Mouse (Mus musculus) midbrain, embryonic 12.5 days (tissue): ENCODE results near the gene Zcchc14. TPM values are rescaled to one million over a fixed set of nuclear protein-coding genes. Genes with fewer than 3 reads are reported as not detected.
A peak's percentile ranks its signal among the peaks of the same experiment; 100 is the strongest.
"Not testable (repeated sequence)": the region's sequence is repeated elsewhere in the genome, so short reads cannot be mapped to it uniquely, and the experiment has no call there.

Experiments
- ATAC-seq: fragments of 200-750 bp; cut with Nextera tagmentation; 2 replicates; pipeline ENCODE4 v1.8.0; 2017; ENCODE audit warnings: low read depth, moderate TSS enrichment, moderate library complexity; ENCODE audit not compliant: low FRiP score
- H3K27ac ChIP-seq: fragments of 300-500 bp; sonication (generic); replicated peaks from 2 replicates; pipeline ENCODE4 v1.5.1; 2016; ENCODE audit warnings: mild to moderate bottlenecking
- H3K27me3 ChIP-seq: fragments of 300-500 bp; sonication (generic); 2 replicates; pipeline ENCODE4 v1.6.1; 2016; ENCODE audit warnings: mild to moderate bottlenecking
- H3K36me3 ChIP-seq: fragments of 300-500 bp; sonication (generic); 2 replicates; pipeline ENCODE4 v1.6.1; 2016
- H3K4me1 ChIP-seq: fragments of 300-500 bp; sonication (generic); 2 replicates; pipeline ENCODE4 v1.6.1; 2016
- H3K4me2 ChIP-seq: fragments of 300-500 bp; sonication (generic); replicated peaks from 2 replicates; pipeline ENCODE4 v1.6.1; 2016; ENCODE audit warnings: mild to moderate bottlenecking, moderate library complexity
- H3K4me3 ChIP-seq: fragments of 300-500 bp; sonication (generic); 2 replicates; pipeline ENCODE4 v1.5.1; 2016; ENCODE audit warnings: mild to moderate bottlenecking
- H3K9ac ChIP-seq: fragments of 300-500 bp; sonication (generic); replicated peaks from 2 replicates; pipeline ENCODE4 v1.6.1; 2016; ENCODE audit warnings: mild to moderate bottlenecking, moderate library complexity
- H3K9me3 ChIP-seq: fragments of 300-500 bp; sonication (generic); 2 replicates; pipeline ENCODE4 v1.6.1; 2016; ENCODE audit warnings: mild to moderate bottlenecking
- WGBS: fragments of 180-500 bp; shearing (Covaris S2); methylation state at CpG from one replicate; pipeline ENCODE4 v1.1.7; 2016; 5-methylcytosine and 5-hydroxymethylcytosine counted together
- polyA plus RNA-seq: library from polyadenylated mRNA; unstranded; fragments of >200 nt; fragmentation: Nextera tagmentation; extraction: Ambion mirVana; gene quantifications from 2 replicates; pipeline ENCODE4 v1.2.1, GENCODE M21; 2016

The Zcchc14 gene
- polyA plus RNA-seq, 1 experiment from 2014 or later = 27.7 TPM

DNA sequence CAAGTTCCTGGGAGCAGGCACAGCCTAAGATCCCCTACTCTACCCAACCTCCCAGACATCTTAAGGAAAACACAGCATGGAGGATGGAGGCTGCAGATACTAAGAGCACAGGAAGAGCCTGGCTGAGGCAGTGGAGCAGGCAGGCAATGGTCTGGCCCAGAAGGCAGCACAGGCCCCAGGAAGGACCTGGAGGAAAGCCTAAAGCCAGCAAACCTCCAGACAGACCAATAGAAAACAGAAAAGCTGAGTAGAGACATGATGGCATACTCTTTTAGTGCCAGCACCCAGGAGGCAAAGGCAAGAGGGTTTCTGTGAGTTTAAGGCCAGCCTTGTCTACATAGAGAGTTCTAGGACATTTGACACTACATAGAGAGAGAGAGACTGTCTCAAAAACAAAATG lies 39.3 kb downstream of the Zcchc14 start:
- Histone ChIP-seq H3K9me3 (no peaks in the 10 kb centered on the region), H3K36me3 (peaks cover 64% of the 10 kb centered on the region), H3K4me3 (no peak overlapping the region), H3K27me3 (no peaks in the 10 kb centered on the region), H3K27ac (no peak overlapping the region), H3K4me2 (no peak overlapping the region), H3K4me1 (no peaks in the 10 kb centered on the region), H3K9ac (no peak overlapping the region)
- no peak for ATAC-seq

DNA sequence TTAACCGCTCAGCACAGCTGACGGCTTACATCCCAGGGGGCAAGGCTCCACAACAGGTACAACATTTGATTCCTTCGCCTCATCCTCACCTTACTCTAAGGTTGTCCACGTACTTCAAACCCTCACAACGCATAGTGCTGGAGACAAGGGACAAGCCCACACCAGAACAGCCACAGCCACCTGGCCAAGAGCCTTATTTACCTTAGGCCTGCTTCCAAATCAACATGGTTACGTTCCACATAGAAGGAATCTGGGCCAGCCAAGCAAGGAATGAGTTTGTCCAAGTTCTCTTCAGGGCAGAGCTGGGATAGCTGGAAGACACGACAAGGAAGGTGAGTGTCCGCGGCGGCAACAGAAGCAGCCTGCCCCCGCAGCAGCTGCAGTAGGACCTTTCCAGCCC lies 42.8 kb downstream of the Zcchc14 start:
- WGBS = 94% methylated on average over 11 of the region's 11 CpGs
- H3K36me3 ChIP-seq = peaks cover 65% of the 10 kb centered on the region

DNA sequence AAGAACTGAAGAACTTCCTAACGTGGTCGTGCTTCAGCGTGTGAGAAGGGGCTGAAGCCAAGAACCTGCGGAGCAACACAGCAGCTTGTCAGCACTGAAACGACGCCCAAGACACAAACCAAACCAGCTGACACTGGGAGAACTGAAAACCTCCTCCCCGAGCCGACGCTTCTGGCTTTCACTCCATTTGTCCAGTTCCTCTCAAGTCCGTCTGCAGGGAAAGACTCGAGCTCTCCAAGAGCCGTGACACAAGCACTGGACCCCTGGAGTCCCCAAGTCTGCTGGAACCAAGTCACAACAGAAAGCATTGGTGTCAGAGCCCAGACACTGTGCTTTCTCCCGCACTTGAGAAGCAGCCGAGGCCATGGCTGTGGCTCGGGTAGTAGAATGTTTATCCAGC lies 43.5 kb downstream of the Zcchc14 start:
- no peak overlapping the region for H3K9ac ChIP-seq
- H3K27me3 ChIP-seq = no peaks in the 10 kb centered on the region
- H3K4me2 ChIP-seq = no peak overlapping the region
- H3K9me3 ChIP-seq = no peaks in the 10 kb centered on the region
- peaks cover 72% of the 10 kb centered on the region for H3K36me3 ChIP-seq
- no peak overlapping the region for H3K4me3 ChIP-seq
- no peaks in the 10 kb centered on the region for H3K4me1 ChIP-seq
- ATAC-seq = no peak
- no peak overlapping the region for H3K27ac ChIP-seq
- WGBS = 92% methylated on average over 15 of the region's 15 CpGs

More for the DNA sequence above, 42.8 kb downstream of the Zcchc14 start:
- no peak overlapping the region for H3K4me2 ChIP-seq
- H3K27me3 ChIP-seq = no peaks in the 10 kb centered on the region
- no peak for ATAC-seq
- H3K27ac ChIP-seq = no peak overlapping the region
- no peak overlapping the region for H3K9ac ChIP-seq
- H3K4me1 ChIP-seq = no peaks in the 10 kb centered on the region
- no peaks in the 10 kb centered on the region for H3K9me3 ChIP-seq
- no peak overlapping the region for H3K4me3 ChIP-seq

DNA sequence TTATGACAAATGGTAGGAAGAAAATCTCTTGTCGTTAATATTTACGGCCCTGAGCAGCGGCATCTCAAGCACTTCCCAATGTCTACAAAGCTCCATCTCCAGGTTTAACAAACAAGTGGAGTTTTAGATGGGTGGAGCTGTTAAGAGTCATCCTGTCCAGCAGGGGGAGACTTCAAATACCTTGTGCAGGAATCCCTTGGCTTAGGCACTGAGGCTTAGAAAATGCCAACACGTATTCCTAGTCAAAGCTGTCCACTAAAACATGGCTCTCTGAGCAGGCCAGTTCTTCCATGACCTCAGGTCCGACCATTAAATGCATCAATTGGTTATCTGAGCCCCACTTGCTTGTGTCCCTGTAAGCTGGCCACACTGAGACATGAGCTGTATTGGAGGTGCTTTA lies 45.0 kb downstream of the Zcchc14 start:
- H3K9ac ChIP-seq = no peak overlapping the region
- H3K27me3 ChIP-seq = no peaks in the 10 kb centered on the region
- H3K4me2 ChIP-seq = no peak overlapping the region
- peaks cover 84% of the 10 kb centered on the region for H3K36me3 ChIP-seq
- H3K27ac ChIP-seq = no peak overlapping the region
- WGBS = 95% methylated on average over 5 of the region's 5 CpGs
- no peaks in the 10 kb centered on the region for H3K4me1 ChIP-seq
- H3K4me3 ChIP-seq = no peak overlapping the region
- no peak for ATAC-seq
- no peaks in the 10 kb centered on the region for H3K9me3 ChIP-seq

DNA sequence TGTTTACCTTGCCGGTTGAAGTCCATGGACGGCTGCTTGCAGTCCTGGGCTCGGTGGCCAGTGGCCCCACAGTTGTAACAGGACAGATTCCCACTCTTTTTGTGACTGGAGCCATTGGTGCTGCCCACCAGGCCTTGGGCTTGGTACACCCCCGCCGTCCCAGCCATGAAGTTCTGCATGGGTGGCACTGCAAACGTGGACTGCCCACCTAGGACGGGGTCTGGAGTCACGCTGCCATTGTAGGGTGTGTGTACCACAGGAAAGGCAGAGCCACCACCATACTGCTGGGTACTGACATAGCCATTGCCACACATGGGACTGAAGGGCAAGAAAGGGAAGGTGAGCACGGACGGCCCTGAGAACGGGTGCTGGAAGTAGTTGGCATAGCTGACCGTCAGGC lies 48.9 kb downstream of the Zcchc14 start:
- H3K4me1 ChIP-seq = no peaks in the 10 kb centered on the region
- H3K4me3 ChIP-seq = no peak overlapping the region
- no peak overlapping the region for H3K9ac ChIP-seq
- peaks cover 93% of the 10 kb centered on the region for H3K36me3 ChIP-seq
- WGBS = 96% methylated on average over 12 of the region's 12 CpGs
- no peaks in the 10 kb centered on the region for H3K9me3 ChIP-seq
- H3K27ac ChIP-seq = no peak overlapping the region
- H3K27me3 ChIP-seq = no peaks in the 10 kb centered on the region
- ATAC-seq = no peak
- H3K4me2 ChIP-seq = no peak overlapping the region

DNA sequence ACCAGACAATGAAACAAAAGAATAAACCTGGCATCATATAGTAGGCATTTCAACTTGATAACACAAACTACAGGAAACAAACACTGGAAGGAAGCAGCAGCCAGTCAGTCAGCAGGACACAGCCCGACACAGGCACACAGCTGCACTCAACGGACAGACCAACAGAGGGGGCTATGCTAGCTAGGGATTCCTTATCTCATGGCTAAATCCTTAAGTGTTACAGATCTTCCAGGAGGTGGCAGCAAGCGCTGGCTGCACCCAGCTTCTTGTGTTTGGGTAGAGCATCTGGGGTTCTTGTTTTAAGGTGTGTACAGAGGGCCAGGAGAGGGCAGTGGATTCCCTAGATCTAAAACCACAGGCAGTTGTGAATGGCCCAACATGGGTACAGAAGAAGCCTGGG lies 49.8 kb downstream of the Zcchc14 start:
- no peak for ATAC-seq
- whole genome bisulfite sequencing = 26% methylated on average over 3 of the region's 3 CpGs
- H3K36me3 ChIP-seq = peaks cover 89% of the 10 kb centered on the region

DNA sequence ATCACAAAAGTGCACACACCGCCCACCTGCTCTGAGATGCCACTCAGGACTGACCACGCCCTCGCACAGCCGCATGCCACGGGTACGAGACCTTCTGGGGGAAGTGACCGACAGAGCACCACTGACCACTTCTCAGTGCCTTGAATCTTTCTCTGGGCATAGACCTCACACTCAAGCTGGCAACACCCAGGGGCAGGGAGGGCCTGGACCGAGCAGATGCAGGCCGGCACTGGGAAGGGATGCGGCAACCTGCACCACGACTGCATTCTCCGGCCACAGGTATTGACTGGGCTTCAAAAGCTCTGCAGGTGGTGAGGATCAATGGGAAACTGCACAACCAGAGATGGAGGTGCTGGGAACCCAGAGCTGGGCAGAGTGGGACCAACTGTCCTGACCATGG lies 50.3 kb downstream of the Zcchc14 start:
- no peak for ATAC-seq
- WGBS = 94% methylated on average over 12 of the region's 12 CpGs
- no peaks in the 10 kb centered on the region for H3K27me3 ChIP-seq

More for the DNA sequence above, 49.8 kb downstream of the Zcchc14 start:
- Histone ChIP-seq H3K9ac (no peak overlapping the region), H3K27ac (no peak overlapping the region), H3K4me3 (no peak overlapping the region), H3K9me3 (no peaks in the 10 kb centered on the region), H3K27me3 (no peaks in the 10 kb centered on the region), H3K4me1 (no peaks in the 10 kb centered on the region), H3K4me2 (no peak overlapping the region)

DNA sequence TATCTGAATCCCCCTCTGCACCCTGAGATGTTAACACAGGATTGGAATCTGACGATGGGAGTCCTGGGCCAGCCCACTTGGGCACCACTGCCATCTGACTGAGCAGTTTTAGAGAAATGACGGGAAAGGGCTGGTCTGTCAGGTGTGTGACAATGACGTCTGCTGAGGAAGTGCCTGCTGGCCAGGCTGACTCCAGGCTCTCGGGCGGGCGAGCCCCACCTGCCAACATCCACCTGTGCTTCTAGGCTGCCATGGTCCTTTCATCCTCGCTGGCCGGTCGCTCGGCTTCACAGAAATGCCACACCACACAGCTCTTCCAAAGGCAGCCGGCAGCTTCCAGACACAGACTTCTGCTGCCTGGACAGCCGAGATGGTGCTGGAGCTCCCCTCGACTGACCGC lies 52.9 kb downstream of the Zcchc14 start:
- no peak for ATAC-seq
- no peak overlapping the region for H3K27ac ChIP-seq
- WGBS = 93% methylated on average over 14 of the region's 14 CpGs

More for the DNA sequence above, 50.3 kb downstream of the Zcchc14 start:
- Histone ChIP-seq H3K9ac (no peak overlapping the region), H3K36me3 (peaks cover 89% of the 10 kb centered on the region), H3K27ac (no peak overlapping the region), H3K4me3 (no peak overlapping the region), H3K9me3 (no peaks in the 10 kb centered on the region), H3K4me2 (no peak overlapping the region), H3K4me1 (no peaks in the 10 kb centered on the region)

DNA sequence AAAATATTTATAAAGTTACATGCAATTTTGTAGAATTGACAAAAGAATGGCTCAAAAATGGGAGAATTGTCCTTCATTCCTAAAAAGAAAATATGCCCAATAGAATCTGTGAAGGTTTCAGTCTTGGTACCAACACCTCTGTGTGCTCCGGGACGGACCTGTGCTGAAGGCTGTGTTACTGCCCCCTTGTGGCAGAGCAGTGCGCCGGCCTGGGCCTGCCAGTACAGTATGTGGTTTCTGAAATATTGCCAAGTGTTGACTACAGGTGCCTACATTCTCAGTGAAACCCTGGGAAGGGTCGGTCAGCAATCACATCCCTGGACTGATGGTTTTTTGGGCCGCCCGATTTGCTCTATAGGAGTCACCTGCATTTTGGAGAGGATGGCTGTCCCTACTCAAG lies 53.8 kb downstream of the Zcchc14 start:
- no peak overlapping the region for H3K9ac ChIP-seq
- peak; percentile 73; the same call in 1 of the 2 replicates for ATAC-seq
- H3K27me3 ChIP-seq = no peaks in the 10 kb centered on the region
- 42% methylated on average over 7 of the region's 7 CpGs for WGBS
- H3K4me3 ChIP-seq = no peak overlapping the region
- H3K36me3 ChIP-seq = peaks cover 88% of the 10 kb centered on the region
- no peak overlapping the region for H3K27ac ChIP-seq
- no peaks in the 10 kb centered on the region for H3K4me1 ChIP-seq
- no peak overlapping the region for H3K4me2 ChIP-seq
- H3K9me3 ChIP-seq = no peaks in the 10 kb centered on the region

More for the DNA sequence above, 52.9 kb downstream of the Zcchc14 start:
- Histone ChIP-seq H3K4me3 (no peak overlapping the region), H3K27me3 (no peaks in the 10 kb centered on the region), H3K9me3 (no peaks in the 10 kb centered on the region), H3K36me3 (peaks cover 88% of the 10 kb centered on the region), H3K4me2 (no peak overlapping the region), H3K4me1 (no peaks in the 10 kb centered on the region), H3K9ac (no peak overlapping the region)

DNA sequence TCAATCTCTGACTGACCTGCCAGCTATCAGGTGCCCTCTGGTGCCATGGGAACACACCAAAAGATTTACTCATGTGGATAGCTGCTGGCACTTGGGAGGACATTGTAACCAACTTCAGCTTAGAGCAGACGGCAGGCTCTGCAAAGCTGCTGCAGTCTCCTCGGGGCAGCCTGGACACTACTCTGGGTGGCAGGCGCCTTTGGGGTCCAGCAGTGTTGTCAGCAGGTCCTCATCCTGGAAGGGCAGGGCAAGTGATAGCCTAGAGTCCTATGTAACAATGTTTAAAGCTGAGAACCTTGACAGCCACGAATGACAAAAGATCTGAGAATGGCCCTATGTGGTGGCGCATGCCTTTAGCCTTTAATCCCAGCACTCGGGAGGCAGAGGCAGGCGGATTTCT lies 54.5 kb downstream of the Zcchc14 start:
- Histone ChIP-seq H3K27ac (no peak overlapping the region), H3K27me3 (no peaks in the 10 kb centered on the region), H3K36me3 (peaks cover 91% of the 10 kb centered on the region), H3K9me3 (no peaks in the 10 kb centered on the region), H3K4me3 (no peak overlapping the region), H3K9ac (no peak overlapping the region), H3K4me1 (no peaks in the 10 kb centered on the region), H3K4me2 (no peak overlapping the region)
- ATAC-seq = no peak
- WGBS = 90% methylated on average over 7 of the region's 7 CpGs

DNA sequence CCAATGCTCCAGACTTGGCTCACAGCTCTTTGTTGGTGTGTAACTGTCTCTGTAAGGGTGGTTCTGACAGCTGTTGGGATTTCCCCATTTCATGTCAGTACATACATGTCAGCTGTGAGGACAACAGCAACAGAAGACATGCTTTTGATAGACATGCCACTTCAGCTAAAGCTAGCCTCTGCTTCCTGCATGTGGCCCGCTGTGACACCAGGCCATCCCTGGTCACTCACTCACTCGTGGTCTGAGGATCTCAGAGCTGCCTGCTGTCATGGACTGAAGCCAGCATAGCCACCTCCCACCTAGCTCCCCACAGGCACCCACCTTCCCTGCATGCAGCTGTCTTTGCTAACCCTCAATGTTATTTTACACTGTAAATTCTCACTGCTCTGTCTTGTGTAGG lies 55.2 kb downstream of the Zcchc14 start:
- H3K36me3 ChIP-seq = peaks cover 86% of the 10 kb centered on the region
- not testable (repeated sequence) for H3K9me3 ChIP-seq, H3K27me3 ChIP-seq, ATAC-seq, H3K4me2 ChIP-seq, H3K9ac ChIP-seq, H3K27ac ChIP-seq, H3K4me1 ChIP-seq, H3K4me3 ChIP-seq
- WGBS = 83% methylated on average over 2 of the region's 2 CpGs

DNA sequence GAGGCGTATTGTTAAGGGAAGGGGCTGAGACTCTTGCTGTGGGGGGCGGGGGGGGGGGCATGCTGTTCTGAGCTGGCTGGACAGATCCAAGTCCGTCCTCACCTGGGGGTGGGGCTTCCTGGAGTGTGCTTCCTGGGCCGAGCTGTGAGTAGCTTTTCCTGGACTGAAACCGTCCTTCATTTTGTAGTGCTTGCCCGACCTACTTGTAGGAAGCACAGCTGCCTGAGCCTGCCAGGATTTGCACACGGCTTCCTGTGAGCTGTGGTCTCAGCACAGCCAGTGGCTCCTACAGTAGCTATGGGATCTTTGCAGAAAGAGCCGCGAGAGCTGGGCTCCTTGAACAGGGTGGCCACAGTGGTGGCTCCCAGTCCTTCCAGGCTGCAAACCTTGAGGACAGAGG lies 58.7 kb downstream of the Zcchc14 start:
- WGBS = 81% methylated on average over 9 of the region's 9 CpGs
- Histone ChIP-seq H3K9ac (no peak overlapping the region), H3K4me3 (no peak overlapping the region), H3K4me1 (peaks cover 24% of the 10 kb centered on the region), H3K4me2 (no peak overlapping the region), H3K9me3 (no peaks in the 10 kb centered on the region), H3K36me3 (peaks cover 52% of the 10 kb centered on the region), H3K27me3 (no peaks in the 10 kb centered on the region), H3K27ac (no peak overlapping the region)
- no peak for ATAC-seq

DNA sequence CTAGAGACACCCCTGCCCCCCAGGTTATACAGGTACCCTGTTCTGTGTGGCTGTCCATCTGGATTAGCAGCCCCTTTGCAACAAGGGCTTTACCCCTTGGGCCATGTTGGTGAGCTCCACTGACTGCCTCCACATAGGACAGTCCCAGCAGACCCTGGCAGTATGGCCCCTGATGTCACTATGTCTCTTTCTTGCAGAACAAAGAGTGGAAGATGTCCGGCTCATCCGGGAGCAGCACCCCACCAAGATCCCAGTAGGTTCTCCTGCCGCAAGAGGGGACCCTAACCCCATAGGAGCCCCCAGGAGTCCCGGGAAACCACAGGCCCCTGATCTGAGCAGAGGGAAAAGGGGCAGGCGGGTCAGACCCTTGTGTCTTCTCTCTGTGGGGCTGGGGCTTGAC lies 59.4 kb downstream of the Zcchc14 start:
- Histone ChIP-seq H3K36me3 (peaks cover 48% of the 10 kb centered on the region), H3K4me1 (peaks cover 24% of the 10 kb centered on the region), H3K27me3 (no peaks in the 10 kb centered on the region), H3K9me3 (no peaks in the 10 kb centered on the region), H3K9ac (no peak overlapping the region), H3K27ac (no peak overlapping the region), H3K4me2 (no peak overlapping the region), H3K4me3 (no peak overlapping the region)
- ATAC-seq = no peak
- 92% methylated on average over 5 of the region's 5 CpGs for WGBS
